Mouse (Mus musculus): ENCODE results near the gene Gm3182. TPM values are rescaled to one million over a fixed set of nuclear protein-coding genes. Genes with fewer than 3 reads are reported as not detected.
"Not testable (repeated sequence)": the region's sequence is repeated elsewhere in the genome, so short reads cannot be mapped to it uniquely, and the experiment has no call there.

Gene Gm3182
- total RNA-seq (2021): not detected

- DNase-seq (ENCODE audit: low spot score in 2 of 2); intact Hi-C loops (cut with DNase I): not testable (repeated sequence)
Observed at GRCm38 (mm10) chr14:4481445-4481844, at the start of gene Gm3182. TSS of gene Gm3182 (plus strand) at chr14:4481745.

- intact Hi-C loops (cut with DNase I); DNase-seq (ENCODE audit: low spot score in 2 of 2): not testable (repeated sequence)
Observed at GRCm38 (mm10) chr14:4499425-4499824, 17.9 kb downstream of the Gm3182 start.

Other genes with a start within 250 kb of the Gm3182 start
- not detected for gene Gm3138, start 232.1 kb upstream of the Gm3182 start, total RNA-seq (2021)
- gene Gm3149, start 164.5 kb upstream of the Gm3182 start, total RNA-seq (2021): not detected
- under 1 TPM; 0.87 to 0.96 TPM for gene 2610042L04Rik, start 147.0 kb upstream of the Gm3182 start, total RNA-seq (2021)
- not detected for gene Gm3159, start 84.2 kb upstream of the Gm3182 start, total RNA-seq (2021)
- gene Gm3164, start 66.3 kb upstream of the Gm3182 start, total RNA-seq (2021): under 1 TPM; 0.46 to 0.94 TPM
- gene Gm3173, start 50.8 kb upstream of the Gm3182 start, total RNA-seq (2021): not detected
- gene Gm3047, start 73.7 kb downstream of the Gm3182 start, total RNA-seq (2021): not detected
- gene Gm8159, start 150.6 kb downstream of the Gm3182 start, total RNA-seq (2021): under 1 TPM; 0.32 to 0.44 TPM
- under 1 TPM in 1 of 2 experiments, not detected in 1; 0.23 TPM for gene Gm3239, start 182.4 kb downstream of the Gm3182 start, total RNA-seq (2021)
- not detected for gene Gm7876, start 227.5 kb downstream of the Gm3182 start, total RNA-seq (2021)
- gene Gm3252, start 245.0 kb downstream of the Gm3182 start, total RNA-seq (2021): under 1 TPM in 1 of 2 experiments, not detected in 1; 0.43 TPM

All from left cerebral cortex, postnatal 25 days (tissue).